Mouse (Mus musculus) heart, adult 18-20 months (tissue): ENCODE results near the gene Srsf7. TPM values are rescaled to one million over a fixed set of nuclear protein-coding genes. Genes with fewer than 3 reads are reported as not detected.
A peak's percentile ranks its signal among the peaks of the same experiment; 100 is the strongest.
"Not testable (repeated sequence)": the region's sequence is repeated elsewhere in the genome, so short reads cannot be mapped to it uniquely, and the experiment has no call there.

Source experiments
- DNase-seq, 2 experiments: peaks; one replicate each; pipeline ENCODE4 v3.0.0; 2021 to 2022; ENCODE audit warnings: mixed read lengths in 1 of 2
- long read RNA-seq, 2 experiments: library from polyadenylated mRNA; stranded (forward); transcript quantifications; one replicate each; pipeline ENCODE4 v2.0.0; 2021
- total RNA-seq, 2 experiments: library from RNA; stranded (reverse); gene quantifications; 2 replicates each; pipeline ENCODE4 v1.2.3; 2021

The Srsf7 gene
- total RNA-seq, result 10 to 100 TPM; 43.0 to 47.0 TPM
- long read RNA-seq, experiment 1, transcript Srsf7-208 (8 exons, 1,040 nt), result minor isoform, 5 of 24 reads
- long read RNA-seq, experiment 1, transcript Srsf7-201 (8 exons, 2,288 nt), result major isoform, 12 of 24 reads
- long read RNA-seq, experiment 1, partial matches to known transcripts, result 0 of 24 reads
- long read RNA-seq, experiment 1, other reads (novel, unspliced or antisense), result 7 of 24 reads
- long read RNA-seq, experiment 2, transcript Srsf7-201 (8 exons, 2,288 nt), result major isoform, 10 of 17 reads
- long read RNA-seq, experiment 2, partial matches to known transcripts, result 1 of 17 reads
- long read RNA-seq, experiment 2, other reads (novel, unspliced or antisense), result 4 of 17 reads

DNA sequence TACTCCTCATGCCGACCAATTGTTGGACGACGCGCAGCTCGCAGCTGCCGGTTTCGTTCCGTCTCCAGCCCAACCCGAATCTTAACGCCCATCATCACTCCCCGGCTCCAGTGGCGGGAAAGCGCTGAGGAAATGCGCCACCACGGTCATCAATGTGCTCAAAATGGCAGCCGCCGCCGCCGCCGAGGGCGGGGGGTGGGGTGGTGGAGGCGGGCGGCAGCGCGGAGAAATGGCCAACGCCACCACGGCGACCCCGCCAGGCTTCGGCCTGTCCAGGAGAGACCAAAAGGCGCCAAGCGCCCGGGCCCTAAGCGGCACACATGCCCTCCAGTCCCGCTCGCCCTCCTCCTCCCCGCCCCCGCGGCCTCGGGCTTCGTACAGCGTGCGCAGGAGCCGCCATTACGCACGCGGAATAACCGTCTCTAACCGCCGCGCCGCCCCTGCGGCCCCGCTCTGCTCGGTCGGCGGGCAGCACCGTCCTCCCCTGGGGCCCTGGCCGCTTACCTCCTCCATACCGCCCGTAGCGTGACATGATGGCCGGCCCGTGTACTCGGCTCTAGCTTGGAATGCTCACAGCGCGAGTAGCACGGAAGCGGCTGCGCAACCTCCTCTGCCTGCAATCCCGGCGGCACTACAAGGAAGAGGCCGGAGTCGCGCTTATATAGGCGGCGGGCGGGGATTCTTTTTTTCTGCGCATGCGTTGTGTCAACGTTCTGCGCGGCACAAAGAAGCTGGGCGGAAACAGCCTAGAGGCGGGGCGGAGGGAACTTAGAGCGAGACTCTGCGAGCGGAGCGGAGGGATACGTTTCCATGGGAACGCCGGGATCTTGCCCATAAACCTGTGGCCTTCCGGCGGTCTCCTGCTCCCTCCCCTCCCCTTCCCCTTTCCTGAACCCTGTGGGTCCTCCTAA lies at the start of gene Srsf7, which contains the start of gene Ttc39d:
Gene Srsf7, minus strand, starts transcription at position 637 of the 911 bp plus-strand sequence.
Gene Ttc39d, plus strand, starts transcription at position 790 of the 911 bp plus-strand sequence.
- DNase-seq, result peak; percentile 99

DNA sequence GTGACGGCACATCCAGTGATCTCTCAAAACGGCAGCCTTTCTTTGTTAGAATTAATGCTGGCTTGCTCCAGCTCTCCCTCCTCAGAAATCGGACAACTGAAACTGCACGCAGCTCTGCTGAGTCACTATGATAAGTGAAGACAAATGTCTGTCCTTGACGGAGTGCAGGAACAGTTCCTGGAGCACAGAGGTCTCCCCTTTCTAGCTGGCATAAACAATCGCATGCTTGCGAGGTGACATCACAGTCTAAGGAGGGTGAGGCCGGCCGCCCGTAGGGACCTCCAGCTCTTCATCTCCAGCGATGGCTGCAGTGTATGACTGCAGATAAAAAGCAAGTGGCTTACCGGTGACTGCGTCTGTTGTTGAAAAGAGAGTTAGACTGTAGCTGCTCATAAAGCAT lies 48.1 kb upstream of the Srsf7 start:
- peak; percentile 86 to 92 for DNase-seq

DNA sequence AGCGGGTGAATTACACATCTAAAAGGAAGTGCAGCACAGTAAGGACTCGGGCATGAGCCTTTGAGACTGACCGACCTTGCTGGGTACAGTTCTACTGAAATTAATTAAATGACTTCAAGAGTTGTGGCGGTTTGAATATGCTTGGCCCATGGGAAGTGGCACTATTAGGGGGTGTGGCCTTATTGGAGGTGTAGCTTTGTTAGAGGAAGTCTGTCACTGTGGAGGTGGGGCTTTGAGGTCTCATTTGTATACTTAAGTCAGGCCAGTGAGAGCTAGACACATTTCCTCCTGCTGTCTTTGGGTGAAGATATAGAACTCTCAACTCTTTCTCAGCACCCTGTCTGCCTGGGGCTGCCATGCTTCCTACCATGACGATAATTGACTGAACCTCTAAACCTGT lies 47.3 kb upstream of the Srsf7 start:
- DNase-seq, result no peak

DNA sequence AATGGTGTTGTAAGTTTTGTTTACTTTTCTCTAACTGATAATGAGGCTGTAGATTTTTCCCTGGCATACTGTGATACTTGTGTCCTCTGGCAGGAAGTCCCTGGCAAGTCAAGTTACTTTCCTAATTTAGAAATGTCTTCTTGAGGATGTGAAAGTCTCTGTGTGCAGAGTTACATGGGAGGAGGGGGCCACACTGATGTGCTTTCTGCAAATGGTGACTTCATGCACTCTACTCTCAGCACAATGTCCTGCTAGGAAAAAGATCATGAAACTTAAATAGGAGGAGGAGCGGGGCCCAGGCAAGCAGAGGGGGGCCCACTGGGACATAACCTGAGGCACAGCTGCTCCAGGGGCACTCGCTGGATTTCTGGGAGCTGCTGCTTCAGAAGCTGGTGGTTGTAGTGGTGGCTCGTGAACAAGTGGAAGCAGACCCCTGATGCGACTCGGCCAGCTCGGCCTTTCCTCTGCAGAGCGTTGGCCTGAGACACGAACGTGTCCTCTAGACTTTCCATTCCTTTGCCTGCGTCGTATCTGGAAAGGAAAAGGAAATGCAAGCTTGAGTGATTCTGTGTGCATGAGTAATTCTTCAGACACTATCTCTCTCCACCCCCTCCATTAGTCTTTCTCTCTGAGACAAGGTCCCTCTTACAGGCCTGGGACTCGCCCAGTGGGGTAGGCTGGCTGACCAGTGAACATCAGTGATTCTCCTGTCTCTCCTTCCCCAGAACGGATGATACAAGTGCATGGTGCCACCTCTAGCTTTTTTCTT lies 45.8 kb upstream of the Srsf7 start:
- peak; percentile 30 to 38 for DNase-seq

DNA sequence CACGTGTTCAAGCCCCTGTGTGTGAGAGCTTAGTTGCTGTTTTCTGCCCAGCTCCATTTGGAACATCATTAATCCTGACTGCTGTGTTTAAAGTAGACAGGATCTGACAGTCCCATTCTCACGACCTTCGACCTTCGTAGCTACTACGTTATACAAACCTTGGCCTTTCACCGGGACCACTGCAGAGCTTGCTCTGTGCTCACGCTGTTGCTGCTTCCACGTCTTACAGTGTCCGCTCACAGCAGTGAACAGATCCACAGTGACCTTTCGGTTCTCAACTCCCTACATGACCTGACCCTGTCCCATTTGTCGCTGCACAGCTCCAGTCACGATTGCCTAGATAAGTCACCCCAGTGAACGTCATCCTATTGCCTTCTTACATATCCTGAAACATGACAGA lies 36.0 kb upstream of the Srsf7 start:
- no peak for DNase-seq

DNA sequence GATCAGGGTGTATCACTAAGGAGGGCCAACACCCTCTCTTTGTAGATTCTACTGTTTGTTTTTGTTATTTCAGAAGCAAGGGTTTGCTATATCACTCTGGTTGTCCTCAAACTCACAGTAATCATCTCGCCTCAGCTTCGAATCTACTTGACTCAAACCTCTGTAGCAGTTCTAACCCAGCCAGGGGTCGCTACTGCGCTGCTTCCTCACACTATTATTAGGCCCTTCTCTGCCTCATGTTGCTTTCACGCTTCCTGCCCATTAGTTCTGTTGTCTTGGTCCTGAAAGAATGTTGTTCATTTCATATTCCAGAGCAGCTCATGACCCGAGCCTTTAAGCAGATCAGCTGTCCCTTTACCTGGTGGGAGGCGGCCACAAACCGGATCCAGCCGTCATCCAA lies 34.5 kb upstream of the Srsf7 start:
- DNase-seq, result no peak

DNA sequence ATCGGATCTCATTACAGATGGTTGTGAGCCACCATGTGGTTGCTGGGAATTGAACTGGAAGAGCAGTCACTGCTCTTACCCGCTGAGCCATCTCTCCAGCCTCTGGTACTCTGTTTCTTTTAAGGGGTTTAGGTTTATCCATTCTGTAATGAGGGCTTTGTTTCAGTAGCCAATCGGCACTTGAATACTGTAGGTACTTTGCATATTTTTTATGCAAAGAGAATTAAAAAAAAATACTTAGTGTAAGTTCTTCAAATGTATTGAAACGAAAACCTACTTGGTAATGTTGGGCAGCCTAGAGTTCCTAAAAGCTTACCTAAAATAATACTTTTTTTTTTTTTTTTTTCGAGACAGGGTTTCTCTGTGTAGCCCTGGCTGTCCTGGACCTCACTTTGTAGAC lies 30.4 kb upstream of the Srsf7 start:
- no peak for DNase-seq

DNA sequence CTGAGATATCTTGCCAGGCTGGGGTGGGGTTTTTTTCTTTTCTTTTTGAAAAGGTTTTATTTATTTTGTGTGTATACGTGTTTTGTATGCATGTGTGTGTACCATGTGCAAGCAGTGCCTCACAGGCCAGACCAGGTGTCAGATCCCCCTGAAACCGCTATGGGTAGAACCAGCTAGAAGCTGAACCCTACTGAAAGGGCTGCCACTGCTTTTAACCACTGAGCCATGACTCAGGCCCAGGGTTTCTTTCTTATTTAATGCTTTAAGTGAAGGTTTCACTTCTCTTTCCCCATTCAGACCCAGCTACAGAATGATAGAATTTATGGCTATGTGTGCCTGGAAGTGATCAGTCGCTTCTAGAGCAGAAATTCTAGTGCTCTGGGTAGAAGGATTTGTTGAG lies 29.7 kb upstream of the Srsf7 start:
- no peak for DNase-seq

DNA sequence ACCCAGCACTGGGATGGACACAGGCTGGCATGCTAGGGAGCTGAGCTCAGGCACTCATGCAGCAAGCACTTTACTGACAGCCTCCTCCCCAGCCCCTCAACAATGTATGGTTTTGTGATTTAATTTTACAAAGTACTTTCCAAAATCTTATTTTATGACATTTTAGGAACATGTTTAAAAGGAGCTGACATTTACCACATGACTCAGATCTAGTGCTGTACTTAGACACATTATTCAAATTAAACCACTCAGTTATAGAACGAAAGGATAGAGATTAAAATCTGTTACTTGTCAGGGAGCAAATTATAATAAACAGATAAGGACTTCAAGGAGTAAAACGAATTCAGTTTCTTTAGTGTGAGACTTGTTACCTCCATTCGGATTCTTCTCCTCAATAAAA lies 28.4 kb upstream of the Srsf7 start:
- no peak for DNase-seq

DNA sequence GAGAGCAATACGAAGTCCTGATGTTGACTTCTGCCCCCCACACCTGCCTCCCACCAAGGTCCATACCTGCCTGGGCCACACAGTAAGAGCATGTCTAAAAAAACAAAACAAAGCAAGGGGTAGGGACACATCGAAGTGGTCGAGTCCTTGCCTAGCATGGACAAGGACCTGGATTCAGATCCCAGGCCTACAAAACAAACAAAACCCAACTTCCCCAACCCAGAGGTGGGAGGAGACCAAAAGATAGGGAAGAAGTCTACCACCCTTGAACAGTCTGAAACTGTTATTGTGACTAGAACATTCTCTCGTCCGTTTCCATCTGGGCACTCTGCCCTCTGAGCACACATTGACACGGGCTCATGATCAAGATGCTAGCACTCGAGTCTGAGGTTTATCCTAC lies 27.3 kb upstream of the Srsf7 start:
- DNase-seq, result no peak

DNA sequence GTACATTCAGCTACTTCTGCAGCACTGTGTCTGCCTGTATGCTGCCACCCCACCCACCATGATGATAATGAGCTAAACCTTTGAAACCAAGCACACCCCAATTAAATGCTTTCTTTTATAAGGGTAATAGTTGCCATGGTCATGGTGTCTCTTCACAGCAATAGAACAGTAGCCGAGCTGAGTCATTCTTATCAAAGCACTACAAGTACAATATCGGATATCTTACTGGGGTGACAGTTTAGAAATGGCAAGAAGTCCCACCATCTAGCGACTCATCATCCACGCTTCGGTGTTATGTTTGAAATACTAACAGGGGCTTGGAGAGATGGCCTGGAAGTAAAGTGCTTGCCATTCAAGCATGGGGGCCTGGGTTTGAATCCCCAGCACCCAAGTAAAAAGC lies 26.7 kb upstream of the Srsf7 start:
- no peak for DNase-seq

DNA sequence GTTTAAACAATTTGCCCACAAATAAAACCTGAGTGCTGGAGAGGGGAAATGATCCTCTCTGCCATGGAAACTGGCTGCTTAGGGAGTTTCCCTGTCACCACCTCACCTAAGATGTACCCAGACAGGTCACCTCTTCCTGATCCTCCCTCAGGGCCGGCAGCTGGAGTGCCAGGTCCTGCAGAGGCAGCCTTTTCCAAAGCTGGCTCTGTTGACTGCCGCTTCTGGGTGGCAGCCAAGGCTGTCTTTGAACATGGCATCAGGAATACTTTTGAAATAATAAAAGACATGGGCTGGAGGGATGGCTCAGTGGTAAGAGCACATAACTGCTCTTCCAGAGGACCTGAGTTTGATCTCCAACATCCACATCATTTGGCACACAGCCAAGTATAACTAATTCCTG lies 22.3 kb upstream of the Srsf7 start:
- DNase-seq, result peak; percentile 30 to 34

DNA sequence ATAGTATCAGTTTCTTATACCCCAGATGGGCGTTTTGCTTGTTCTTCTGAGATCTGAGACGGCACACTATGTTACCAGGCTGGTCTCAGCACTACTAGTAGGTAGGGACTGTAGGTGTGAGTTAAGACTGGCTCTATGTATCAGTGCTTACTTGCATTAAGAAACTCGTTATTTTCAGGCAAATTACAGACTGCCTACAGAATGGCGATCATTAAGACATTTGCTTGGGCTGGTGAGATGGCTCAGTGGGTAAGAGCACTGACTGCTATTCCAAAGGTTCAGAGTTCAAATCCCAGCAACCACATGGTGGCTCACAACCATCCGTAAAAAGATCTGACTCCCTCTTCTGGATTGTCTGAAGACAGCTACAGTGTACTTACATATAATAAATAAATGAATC lies 18.0 kb upstream of the Srsf7 start:
- not testable (repeated sequence) for DNase-seq

DNA sequence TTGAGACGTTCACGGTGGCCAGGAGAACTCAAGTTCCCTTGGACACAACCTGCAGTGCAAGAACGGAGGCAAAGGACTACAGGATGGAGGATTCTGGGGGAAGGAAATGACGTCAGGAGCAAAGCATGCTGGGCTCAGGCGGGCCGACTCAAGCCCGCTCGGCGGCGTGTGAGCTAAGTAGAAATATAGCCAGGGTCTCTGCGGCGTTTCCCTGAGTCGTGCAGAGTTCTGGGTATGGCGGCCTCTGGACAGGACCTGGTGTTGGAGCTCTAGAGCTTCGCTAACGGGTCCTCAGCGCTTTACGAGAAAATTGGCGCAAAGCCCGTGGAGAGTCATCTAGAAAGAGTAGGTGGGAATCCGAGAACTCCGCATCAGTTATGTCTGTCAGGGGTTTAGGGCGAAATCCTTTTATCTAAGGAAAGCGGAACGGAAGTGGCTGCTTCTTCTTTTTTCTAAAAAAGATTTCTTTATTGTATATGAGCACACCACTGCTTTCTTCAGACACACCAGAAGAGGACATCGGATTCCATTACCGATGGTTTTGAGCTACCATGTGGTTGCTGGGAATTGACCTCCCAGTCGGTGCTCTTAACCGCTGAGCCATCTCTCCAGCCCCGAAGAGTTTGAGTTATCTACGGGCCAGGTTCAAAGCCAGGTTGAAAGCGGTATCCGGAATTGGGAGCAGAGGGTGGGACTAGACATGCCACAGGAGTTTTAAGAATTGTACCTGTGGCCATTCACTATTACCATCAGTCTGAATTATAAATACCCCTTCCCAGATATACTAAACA lies 17.4 kb upstream of the Srsf7 start, which contains the start of gene Gemin6:
Gene Gemin6, plus strand, starts transcription at position 116 of the 791 bp plus-strand sequence.
- peak; percentile 92 for DNase-seq

DNA sequence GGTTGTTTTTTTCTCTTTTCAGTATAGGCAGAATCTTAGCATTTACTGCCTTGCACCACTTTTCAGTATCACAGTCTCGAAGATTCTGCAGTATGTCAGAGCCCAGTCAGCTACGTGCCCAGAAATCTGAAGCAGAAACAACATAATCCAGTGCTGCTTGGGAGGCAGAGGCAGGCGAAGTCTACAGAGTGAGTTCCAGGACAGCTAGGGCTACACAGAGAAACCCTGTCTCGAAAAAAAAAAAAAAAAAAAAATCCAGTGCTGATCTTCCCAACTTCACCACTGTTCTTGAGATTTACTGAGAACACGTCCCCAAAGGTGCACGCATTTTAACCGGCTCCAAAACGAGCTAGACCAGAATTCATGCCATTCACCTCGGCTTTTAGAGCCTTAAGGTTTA lies 16.7 kb upstream of the Srsf7 start:
- peak in 1 of 2 experiments; percentile 14 for DNase-seq

DNA sequence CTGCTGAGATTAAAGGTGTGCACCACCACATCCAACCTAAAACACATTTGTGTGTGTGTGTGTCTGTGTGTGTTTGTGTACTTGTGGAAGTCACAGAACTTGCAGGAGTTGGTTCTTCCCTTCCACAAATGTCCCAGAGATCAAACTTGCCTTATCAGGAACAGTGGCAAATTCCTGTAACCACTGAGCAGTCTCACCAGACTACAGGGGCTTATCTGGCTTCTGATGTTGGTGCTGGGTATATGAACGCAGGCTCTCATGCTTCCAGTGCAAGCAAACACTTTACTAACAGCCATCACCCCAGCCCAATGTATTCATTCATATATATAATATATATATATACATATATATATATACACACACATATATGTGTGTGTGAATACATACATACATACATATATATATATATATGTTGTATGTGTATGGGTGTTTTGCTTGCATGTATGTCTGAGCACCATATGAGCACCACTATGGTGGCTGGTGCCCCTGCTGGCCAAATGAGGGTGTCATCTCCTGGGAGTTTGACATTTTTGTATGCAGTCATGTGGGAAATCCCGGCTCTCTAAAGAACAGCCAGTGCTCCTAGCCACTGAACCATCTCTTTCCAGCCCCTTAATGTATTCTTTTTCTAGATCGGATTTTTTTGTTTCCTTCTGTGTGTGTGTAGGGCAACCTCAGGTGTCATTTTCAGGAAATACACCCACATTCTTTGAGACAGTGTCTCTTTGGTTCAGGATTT lies 15.0 kb upstream of the Srsf7 start:
- DNase-seq, result no peak

DNA sequence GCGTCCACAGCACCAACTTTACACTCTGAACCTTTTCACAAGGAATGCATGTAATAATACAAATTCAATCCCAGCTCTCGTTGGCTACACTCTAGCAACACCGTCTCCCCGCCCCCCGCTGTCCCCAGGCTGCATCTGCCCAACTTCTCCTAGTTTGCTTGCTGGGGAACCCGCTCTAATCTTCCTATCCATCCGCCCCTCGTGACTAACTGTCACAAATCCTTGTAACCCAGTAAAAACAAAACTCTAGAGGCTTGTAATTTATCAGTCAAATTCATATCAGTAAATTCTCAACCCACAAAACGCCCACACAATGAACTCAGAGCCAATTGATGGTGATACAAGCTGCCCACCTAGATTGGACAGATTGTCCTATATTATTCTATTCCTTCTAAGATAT lies 14.1 kb upstream of the Srsf7 start:
- DNase-seq, result no peak

DNA sequence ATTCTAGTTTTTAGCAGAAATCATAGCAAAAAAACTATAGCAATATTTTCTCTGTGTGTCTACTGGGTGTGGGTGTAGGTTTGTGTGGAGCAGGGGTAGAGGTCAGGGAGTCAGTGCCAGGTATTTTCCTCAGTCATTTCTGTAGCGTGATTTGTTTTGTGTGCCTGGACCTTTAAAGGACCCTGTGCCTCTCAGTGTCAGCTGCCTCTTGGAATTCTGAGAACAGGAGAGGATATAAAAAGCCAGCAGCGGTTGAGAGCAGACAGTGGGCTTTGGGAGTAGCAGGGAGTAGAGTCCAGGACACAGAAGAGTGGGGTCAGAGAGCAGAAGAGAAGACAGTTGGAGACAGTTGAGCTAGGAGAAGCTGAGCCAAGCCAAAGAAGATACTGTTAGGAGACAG lies 13.0 kb upstream of the Srsf7 start:
- no peak for DNase-seq

DNA sequence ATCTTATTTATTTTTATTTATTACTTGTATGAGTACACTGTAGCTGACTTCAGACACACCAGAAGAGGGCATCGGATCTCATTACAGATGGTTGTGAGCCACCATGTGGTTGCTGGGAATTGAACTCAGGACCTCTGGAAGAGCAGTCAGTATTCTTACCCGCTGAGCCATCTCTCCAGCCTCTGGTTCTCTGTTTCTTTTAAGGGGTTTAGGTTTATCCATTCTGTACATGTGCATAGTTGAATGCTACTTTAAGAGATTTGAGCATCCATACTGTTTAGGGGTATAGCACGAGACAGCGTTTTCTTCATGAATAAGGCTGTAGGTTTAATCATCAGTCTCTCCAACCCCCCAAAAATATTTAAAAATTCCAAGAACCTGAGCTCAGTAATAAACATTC lies 6.9 kb upstream of the Srsf7 start:
- not testable (repeated sequence) for DNase-seq

DNA sequence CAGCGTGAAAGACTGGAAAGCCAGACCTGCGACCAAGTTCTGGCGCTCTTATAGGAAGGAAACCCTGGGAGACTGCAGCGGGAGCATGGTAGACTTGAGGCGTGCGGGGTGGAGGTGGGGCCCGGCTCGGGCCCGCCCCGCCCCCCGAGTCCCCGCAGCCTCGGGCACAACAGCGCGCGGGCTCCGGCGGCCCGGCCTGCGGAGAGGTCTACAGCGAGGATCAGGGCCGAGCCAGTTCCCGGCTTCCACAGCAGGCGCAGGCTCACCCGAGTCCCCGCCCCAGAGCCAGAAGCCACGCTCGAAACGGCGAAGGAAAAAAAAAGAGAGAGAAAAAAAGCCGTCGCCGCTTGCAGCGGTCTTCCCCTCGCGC lies 821 bp downstream of the Srsf7 start:
- no peak for DNase-seq

DNA sequence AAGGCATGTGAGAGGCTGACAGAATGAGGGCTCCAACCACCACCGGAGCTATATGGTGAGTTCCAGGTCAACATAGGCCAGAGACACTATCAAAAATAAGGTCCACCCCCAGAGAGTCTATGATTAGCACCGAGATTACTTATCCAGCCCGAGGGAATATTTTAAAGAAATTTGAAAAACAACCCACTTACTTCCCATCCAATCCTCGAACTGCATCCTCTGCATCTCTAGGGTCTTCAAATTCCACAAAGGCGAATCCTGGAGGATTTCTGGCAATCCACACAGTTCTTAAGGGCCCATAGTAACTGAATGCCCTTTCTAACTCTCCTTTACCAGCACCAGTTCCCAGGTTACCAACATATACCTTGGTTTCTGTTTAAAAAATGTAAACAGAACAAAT lies 1.4 kb downstream of the Srsf7 start:
- no peak for DNase-seq
